Mouse (Mus musculus): ENCODE data around the gene Fggy.

GRCm38 (mm10) chr4:95579183-95579582, 21.9 kb downstream of the Fggy start:
- TF ChIP-seq POLR2A (IDR thresholded peaks at IDR 0.05; ENCODE audit: extremely low read depth, insufficient read depth, low read length) (no peak), CTCF (IDR thresholded peaks at IDR 0.05; ENCODE audit: low read depth, low read length) (no peak)
